Mouse (Mus musculus) megakaryocyte-erythroid progenitor cell, adult 5 weeks (primary cell): ENCODE measurements around the gene C87977. TPM values are rescaled to one million over a fixed set of nuclear protein-coding genes. Genes with fewer than 3 reads are reported as not detected.

ENCODE experiments used
- polyA plus RNA-seq: library from polyadenylated mRNA; stranded (reverse); fragments of >175 nt; gene quantifications from 2 replicates; pipeline ENCODE4 v1.2.3, GENCODE M21; 2012

Gene C87977
- polyA plus RNA-seq: not detected in 2 replicates

DNA sequence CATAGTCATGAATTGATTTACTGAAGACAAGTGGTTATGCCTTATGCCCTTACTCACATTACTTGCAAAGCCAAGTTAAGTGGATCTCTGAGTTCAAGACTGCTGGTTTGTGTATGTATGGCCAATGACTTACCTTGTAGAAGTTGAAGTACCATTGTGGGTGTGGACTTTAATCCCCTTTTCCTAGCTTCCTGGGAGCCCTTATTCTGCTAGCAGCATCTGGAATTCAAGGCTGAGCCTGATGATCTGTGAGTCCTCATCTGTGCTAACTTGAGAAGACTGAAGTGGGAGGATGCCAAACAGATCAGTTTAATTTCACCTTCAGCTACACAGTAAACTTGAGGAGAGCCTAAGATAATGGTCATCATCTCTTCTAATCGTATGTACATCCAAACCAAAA lies at the start of gene C87977:
Gene C87977 (minus strand): TSS at position 101 of the 400 bp plus-strand sequence.

DNA sequence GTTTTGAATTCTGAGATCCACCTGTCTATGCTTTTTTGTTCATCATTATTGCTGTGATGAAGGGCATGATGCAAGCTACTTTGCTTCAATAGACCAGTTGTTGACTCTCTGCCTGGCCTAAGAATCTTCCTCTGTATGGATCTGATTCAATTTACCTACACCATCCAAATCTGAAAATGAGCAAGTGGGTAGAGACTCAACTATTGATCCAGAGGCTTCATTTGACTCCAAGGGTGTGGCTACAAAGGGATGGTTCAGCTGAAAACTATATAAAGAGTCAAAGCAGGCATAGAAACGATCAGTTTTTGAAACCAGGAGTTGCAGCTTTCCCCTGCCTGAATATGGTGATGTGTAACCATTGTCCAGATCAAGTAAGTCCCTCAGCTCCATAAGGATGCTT lies 22.7 kb downstream of the C87977 start, which contains the start of gene Oog2:
Gene Oog2 (plus strand): TSS at position 301 of the 400 bp plus-strand sequence.

GRCm38 (mm10) chr4:144162563-144162962 lies 50.6 kb downstream of the C87977 start, which contains the start of gene Oog3:
Gene Oog3 (minus strand): TSS chr4:144162663.

Other genes with a start within 250 kb of the C87977 start
- gene Gm13101, start 246.4 kb downstream of the C87977 start, polyA plus RNA-seq: not detected in 2 replicates
- gene Pramef17, start 218.9 kb downstream of the C87977 start, polyA plus RNA-seq: not detected in 2 replicates
- not detected in 2 replicates for gene Pramel4, start 154.2 kb downstream of the C87977 start, polyA plus RNA-seq
- not detected in 2 replicates for gene Gm13102, start 106.8 kb downstream of the C87977 start, polyA plus RNA-seq
- not detected in 2 replicates for gene Oog3, start 50.7 kb downstream of the C87977 start, polyA plus RNA-seq
- not detected in 2 replicates for gene Oog2, start 22.6 kb downstream of the C87977 start, polyA plus RNA-seq
- gene Pramel5, start 67.2 kb upstream of the C87977 start, polyA plus RNA-seq: not detected in 2 replicates
- gene Gm13128, start 116.9 kb upstream of the C87977 start, polyA plus RNA-seq: not detected in 2 replicates
- not detected in 2 replicates for gene Gm13119, start 144.6 kb upstream of the C87977 start, polyA plus RNA-seq
- gene Pramef20, start 164.6 kb upstream of the C87977 start, polyA plus RNA-seq: not detected in 2 replicates
- not detected in 2 replicates for gene Pramef12, start 195.1 kb upstream of the C87977 start, polyA plus RNA-seq
- gene 1700012P22Rik, start 225.5 kb upstream of the C87977 start, polyA plus RNA-seq: not detected in 2 replicates
- not detected in 2 replicates for gene Gm9944, start 240.0 kb upstream of the C87977 start, polyA plus RNA-seq